Mouse (Mus musculus): ENCODE results near the gene Necab3.

Gene Necab3

DNA sequence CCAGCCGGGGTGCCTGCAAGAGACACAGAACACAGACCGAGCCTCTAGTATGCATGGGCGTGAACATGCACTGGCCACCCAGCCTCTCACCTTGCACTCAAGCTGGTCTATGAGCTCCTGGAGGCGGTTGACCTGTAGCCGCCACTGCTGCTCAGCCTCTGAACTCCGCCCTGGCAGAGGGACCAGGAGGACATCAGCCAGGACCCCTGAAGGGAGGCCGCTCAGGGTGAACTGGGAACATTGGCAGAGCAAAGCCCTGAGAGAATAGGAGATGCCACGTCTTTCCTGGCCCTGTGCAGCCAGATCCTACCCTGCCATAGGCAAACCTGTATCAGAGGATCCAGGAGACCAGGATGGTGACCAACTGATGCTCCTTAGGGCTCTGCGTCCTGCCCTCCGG lies 12.0 kb downstream of the Necab3 start, which contains the start of gene 1700003F12Rik:
Gene 1700003F12Rik, plus strand, starts transcription at position 375 of the 400 bp plus-strand sequence.
- DNase-seq (ENCODE audit: extremely low read depth, insufficient read length, low spot score) = no peak

DNA sequence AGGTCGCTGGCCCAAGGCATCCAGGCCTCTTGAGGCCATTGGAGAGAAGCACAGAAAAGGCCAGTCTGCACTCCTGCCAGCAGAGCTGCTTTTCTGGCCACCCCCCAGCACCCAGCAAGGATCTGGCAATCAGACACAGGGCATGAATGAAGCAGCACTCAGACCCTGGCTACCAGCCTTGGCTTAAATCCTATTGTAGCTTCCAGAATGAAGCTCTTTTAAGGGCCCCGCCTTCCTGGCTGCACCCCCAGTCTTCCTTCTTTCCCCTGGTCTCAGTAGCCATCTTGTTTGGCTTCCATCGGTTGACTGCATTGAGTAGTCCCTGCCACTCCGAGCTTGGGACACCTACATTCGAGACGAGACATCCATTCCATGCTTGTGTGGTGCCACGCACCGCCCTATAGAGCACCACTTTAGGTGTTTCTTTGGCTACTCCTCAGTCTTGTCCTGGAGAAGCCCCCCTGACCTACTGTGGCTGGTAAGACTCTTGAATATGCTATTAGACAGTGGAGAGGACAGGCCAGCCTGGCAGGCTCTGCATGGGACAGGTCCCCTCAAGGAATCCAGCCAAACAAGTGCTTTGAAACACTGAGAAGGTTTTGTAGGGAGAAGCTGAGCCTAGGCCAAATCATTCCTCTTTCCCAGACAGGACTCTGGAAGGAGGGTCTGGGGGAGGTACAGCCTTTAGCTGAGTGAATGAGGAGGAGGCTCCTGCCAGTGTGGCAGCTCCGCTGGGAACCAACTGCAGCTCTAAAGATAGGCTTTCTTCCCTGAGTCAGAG lies 14.9 kb downstream of the Necab3 start:
- no peak for DNase-seq (ENCODE audit: extremely low read depth, insufficient read length, low spot score)

DNA sequence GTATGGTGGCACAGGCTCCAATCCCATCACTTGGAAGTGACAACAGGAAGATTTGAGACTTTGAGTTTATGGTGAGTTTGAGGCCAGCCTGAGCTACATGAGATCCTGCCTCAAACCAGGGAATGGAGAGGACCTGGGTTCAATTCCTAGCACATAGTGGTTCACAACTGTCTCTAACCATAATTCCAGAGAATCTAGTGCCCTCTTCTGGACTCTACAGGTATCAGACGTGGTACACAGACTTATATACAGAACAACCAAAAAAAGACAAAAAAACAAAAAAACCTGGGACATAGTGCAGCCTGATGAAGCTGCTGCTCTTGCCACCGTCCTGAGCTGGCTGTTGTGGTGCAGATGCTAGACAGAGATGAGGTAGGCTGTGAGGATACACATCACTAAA lies 17.1 kb downstream of the Necab3 start:
- DNase-seq (ENCODE audit: extremely low read depth, insufficient read length, low spot score) = no peak

DNA sequence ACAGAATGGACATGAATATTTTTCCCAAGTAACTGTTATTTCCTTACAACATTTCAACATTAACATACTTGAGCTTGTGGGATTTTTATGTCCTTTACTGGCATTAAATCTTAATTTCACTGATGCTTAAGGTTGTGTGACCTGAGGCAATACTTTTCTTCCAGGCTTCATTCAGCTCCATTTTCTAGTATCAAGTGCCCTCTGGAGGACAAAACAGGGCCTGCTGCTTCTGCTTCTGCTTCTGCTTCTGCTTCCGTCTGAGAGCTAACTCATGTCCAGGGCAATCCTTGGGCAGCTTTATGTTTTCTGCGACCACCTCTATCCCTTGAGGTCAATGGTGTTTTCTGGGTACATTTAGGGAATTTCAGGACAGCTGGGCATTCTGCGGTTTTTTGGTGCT lies 19.0 kb downstream of the Necab3 start:
- no peak for DNase-seq (ENCODE audit: extremely low read depth, insufficient read length, low spot score)

DNA sequence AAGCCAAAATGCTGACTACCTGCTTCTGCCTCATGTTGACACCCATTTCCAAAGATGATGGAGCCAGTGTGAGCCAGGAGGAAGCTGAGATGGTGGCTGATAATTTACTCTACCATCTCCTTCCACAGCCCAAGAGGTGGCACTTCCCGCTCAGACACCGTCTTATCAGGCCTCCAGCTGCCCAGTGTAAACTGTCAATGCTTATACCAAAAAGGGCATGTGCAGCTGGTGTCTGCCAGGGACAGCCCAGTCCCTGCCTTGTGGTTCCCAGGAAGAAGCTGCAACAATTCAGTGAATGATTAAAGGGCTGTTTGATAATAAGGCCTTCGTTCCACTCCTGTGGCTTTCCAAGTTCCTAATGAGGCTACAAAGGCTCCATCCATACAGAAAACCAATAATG lies 20.0 kb downstream of the Necab3 start:
- no peak for DNase-seq (ENCODE audit: extremely low read depth, insufficient read length, low spot score)

DNA sequence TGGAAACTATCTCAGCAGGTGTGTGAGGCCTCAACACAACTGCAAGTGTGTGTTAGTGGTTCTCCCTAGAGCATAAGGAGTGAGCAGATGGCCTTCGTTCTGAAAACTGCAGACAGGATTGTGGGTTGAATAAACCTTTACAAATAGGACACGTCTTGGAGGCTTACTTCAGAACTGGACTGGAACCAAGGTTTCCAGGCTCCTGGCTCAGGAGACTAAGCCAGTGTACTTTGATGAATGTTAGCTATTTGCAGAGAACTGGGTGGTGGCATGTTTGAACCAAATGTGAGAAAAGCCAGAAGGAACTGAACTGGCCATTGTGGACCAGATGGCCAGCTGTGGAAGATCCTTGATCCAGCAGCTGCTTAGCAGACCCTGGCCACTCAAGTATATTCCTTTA lies 20.4 kb downstream of the Necab3 start:
- no peak for DNase-seq (ENCODE audit: extremely low read depth, insufficient read length, low spot score)

DNA sequence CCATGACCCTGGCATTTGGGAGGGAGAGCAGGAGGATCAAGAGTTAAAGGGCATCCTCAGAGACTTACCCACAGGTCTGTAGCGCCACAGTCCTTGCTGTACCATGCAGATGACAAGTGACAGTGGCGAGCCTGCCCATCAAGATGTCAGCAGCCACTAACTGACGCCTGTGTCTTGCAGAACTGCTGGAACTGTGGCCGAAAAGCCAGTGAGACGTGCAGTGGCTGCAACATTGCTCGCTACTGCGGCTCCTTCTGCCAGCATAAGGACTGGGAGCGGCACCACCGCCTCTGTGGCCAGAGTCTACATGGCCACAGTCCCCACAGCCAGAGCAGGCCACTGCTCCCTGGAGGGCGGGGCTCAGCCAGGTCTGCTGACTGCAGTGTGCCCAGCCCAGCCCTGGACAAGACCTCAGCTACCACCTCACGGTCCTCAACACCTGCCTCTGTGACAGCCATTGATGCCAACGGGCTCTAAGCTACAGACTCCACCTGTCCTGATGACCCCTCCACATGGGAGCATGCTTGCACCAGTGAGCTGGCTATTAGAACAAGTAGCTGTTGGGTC lies 23.9 kb downstream of the Necab3 start:
- no peak for DNase-seq (ENCODE audit: extremely low read depth, insufficient read length, low spot score)

DNA sequence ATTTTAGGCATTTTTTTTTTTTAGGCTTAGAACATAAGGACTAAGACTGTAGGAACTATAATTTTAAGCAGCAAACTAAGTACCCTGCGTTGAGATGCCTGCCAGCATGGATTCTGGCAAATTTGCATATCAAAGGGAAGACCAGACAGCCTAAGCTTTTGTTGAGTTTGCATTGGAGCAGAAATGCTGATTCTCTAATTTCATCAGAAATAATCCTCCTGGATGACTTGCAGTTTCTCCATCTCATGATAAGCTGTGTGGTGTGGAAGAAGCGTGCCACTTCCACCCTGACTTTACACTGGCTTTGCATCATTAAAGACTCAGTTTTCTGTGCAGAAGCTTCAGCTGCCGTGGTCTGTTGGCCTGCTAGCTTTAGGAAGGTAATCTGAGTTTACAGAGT lies 25.8 kb downstream of the Necab3 start:
- no peak for DNase-seq (ENCODE audit: extremely low read depth, insufficient read length, low spot score)

DNA sequence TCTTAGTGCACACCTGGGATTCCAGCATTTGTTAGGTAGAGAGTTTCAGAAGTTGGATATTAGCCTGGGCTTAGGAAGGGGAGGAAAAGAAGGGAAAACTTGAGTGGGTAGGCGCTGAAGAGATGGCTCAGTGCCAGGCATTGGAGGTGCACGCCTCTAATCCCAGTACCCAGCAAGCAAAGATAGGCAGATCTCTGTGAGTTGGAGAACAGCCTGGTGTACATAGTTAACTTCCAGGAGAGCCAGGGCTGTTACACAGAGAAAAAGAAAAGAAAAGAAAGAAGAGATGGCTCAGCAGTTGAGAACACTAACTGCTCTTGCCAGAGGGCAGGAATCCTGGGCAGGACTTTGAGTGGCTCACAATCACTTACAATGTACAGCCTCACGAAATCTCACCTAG lies 32.2 kb downstream of the Necab3 start:
- no peak for DNase-seq (ENCODE audit: extremely low read depth, insufficient read length, low spot score)

DNA sequence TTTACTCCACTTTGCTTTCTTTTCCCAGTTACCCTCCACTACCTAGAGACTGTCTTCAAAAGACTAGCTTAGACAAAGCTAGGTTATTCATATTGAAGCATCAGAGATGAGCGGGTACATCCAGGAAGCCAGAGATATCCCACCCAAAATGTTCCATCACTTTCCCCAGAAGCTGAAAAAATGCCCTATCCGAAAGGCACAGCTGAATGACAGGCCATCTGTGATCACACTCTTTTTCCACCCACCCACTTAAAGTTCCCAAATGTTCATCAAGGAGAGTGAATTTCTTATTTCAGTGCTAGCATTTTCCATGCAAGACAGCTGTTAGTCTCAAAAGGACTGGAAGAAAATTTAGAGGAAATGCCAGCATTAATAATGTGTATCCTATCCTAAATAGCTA lies 33.4 kb downstream of the Necab3 start:
- no peak for DNase-seq (ENCODE audit: extremely low read depth, insufficient read length, low spot score)

DNA sequence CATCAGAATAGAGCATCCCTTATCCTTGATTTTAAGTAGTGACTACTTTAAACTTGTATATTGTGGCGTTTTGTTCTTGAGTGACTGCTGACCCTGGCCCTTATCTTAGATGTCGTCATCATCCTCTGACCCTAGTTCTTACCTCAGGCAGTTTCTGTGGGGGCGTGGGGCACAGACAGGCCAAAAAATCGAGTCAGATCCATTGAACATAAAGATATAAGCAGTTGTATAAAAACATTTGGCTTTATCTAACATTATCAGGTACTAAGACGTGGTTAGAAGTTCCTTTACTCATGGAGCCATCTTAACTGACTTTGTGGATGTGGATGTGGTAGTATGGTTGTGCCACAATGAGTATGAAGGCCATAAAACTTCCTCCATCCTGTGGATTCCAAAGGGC lies 36.4 kb downstream of the Necab3 start:
- DNase-seq (ENCODE audit: extremely low read depth, insufficient read length, low spot score) = no peak

DNA sequence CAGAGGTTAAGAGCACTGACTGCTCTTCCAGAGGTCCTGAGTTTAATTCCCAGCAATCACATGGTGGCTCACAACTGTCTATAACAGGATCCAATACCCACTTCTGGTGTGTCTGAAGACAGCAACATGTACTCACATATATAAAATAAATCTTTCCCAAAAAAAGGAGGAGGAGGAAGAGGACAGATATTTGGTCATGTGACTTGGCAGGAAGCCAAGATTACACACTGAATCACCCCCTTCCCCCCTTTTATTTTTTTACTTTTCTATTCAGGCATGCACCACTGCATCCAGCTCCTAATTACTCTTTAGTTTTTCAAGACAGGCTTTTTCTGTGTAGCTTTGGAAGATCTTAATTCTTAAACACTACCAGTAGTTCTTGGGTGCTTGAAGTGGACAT lies 37.2 kb downstream of the Necab3 start:
- no peak for DNase-seq (ENCODE audit: extremely low read depth, insufficient read length, low spot score)

DNA sequence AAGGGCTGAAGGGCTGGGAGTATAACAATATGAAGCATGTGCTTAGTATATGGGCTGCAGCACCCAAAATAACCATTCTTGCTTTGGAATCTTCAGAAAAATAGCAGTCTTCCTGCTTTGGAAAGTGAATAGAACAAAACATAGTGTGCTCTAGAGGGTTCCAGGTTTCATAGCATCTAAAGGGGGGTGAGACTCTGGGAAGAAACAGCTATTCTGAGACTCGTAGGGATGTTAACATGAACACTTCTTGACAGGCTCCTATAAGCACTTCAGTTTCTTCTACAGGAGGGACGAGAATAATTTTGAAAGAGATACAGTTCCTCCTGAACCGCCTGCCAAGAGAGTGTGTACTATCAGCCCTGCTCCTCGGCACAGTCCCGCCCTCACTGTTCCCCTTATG lies 41.3 kb downstream of the Necab3 start:
- DNase-seq (ENCODE audit: extremely low read depth, insufficient read length, low spot score) = no peak

DNA sequence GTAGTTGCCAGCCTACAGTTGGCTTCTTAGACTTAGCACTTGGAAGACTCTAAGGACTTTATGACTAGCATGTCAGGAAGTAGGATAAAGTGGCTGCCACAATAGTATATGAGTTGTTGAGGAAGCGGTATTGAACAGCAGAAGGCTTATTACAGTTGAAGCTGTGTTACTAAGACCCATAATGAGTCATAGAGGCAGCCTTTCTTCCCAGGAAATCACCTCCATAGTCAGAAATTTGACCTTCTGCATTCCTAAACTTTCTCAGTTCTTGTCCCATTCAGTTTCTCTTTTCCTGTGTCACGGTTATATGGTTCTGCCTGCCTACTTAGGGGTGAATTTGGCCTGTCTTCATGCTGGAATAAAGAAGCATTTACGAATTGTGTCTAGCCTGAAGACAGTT lies 41.7 kb downstream of the Necab3 start:
- DNase-seq (ENCODE audit: extremely low read depth, insufficient read length, low spot score) = no peak

DNA sequence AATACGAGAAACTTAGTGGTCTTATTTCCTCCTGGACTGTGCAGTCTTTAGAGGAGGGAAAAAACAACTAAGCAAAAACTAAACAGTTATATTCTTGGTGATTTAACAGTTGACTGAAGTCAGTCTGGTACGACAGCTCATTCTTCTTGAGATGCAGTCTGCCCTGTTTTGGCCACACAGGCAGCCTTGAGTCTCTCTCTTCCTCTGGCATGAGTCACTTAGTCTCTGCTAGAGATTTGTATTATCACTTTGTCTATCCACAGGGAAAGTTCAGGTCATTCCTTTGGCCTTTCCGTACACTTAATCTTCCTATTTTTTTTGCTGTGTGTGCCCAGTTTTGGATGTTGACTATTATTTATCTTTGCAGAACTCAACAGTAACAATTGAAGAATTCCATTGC lies 48.5 kb downstream of the Necab3 start:
- DNase-seq (ENCODE audit: extremely low read depth, insufficient read length, low spot score) = no peak

DNA sequence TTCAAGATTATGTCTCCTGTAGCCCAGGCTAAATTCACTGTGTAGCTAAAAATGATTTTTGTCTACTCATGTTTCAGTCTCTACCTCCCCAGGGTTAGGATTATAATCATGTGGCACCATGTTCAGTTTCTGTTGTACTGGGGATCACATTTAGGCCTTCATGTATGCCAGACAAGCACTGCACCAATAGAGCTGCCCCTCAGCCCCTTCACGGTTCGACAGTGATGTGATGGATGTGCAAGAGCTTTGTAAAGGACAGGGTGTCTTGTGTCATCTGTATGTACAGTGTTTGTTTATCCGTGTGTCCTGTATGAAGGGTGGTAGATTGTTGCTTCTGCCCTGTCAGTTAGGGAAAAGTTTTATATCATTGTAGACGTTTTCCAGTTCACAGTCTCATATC lies 50.2 kb downstream of the Necab3 start:
- no peak for DNase-seq (ENCODE audit: extremely low read depth, insufficient read length, low spot score)

DNA sequence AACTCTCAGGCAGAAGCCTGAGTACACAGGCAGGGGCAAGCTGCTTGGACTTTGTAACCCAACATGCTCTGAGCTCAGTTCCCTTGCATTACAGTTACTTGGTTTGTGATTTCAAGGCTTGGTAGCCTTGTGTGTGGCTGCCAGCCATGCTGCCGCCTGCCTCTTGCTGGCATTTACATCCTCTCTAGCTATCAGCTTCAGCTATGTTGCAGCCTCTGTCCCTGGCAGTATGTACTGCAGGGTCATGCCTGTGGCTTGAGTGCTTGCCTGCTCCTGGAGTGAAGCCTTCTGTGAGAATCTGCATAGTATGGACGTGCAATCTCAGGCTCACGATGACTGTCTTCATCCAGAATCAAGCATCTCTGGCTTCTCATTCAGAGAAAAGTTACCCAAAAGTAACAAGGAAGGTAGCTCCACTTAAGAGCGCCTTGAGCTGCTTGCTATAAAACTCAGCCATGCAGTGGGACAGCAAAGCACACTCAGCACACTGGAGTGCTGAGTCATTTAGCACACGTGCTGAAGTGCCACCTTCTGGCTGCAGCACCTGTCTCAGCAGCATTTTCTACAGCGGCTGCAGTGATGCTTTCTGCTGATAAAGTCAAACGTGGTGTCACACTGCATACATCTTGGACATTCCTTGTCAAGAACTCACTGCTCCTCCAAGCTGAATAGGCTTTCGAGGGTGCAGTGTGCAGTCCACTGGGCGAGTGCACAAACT lies 51.0 kb downstream of the Necab3 start:
- DNase-seq (ENCODE audit: extremely low read depth, insufficient read length, low spot score) = no peak

DNA sequence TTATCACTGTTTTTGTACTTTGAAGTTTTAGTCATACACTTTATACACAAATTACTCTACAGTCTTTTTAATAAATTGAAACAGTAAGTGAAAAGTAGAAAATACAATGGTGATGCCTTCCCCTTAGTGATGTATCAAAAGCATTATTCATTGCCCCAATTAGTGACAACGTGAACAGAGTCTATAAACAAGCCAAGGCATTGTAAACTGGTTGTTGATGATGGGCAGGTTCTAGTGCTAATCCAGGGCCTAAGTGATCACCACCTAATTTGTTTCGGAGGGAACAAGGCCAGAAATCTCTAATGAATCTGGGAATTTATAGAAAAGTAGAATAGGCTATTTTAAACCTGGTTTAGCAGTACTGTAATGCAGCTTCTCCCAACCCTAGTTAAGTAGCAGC lies 51.6 kb downstream of the Necab3 start:
- no peak for DNase-seq (ENCODE audit: extremely low read depth, insufficient read length, low spot score)

DNA sequence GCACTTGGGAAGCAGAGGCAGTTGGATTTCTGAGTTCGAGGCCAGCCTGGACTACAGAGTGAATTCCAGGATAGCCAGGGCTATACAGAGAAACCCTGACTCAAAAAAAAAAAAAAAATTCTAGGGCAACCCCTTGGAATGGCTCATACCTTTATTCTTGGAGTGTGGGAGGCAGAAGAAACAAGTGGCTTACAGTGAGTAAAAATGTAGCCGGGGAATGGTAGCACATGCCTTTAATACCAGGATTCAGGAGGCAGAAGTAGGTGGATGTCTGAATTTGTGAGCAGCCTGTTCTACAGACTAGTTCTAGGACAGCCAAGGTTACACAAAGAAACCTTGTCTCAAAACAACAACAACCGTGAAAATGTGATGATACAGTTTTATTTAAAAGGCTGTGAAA lies 57.9 kb downstream of the Necab3 start:
- DNase-seq (ENCODE audit: extremely low read depth, insufficient read length, low spot score) = no peak

DNA sequence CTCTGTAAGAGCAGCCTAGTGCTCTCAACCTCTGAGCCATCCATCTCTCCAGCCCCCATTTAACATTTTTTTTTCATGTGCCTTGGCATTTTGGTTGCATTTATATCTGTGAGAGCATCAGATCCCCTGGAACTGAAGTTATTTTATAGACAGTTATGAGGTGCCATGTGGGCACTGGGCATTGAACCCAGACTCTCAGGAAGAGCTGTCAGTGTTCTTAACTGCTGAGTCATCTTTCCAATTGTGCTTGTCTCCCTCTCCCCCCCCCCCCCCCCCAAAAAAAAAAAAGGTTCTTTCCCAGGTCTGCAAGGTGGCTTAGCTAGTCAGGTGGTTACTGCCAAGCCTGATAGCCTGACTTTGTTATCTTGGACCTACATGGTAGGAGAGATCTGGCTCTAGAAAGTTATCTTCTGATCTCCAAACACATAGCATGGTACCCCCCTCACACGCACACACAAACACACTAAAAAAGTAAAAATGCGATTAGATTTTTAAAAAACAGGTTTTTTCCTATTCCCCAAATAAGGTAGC lies 58.9 kb downstream of the Necab3 start:
- no peak for DNase-seq (ENCODE audit: extremely low read depth, insufficient read length, low spot score)

DNA sequence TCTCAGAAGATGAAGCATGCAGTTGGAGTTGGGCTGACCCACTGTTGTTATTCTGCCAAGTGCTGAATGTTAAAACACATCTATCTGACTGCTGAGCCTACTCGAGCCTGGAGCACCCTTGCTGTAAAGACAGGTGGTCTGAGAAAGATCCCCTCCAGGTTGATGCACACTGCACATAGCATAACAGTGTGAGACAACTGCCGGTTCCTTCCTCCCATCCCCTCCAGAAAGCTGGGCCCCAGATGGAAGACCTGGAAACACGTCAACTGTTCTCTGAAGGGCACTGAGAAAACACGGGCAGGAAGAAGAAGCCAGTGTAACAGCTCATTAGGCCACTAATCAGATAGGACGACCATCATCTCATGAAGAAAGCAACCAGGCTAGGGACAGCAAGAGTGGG lies 60.1 kb downstream of the Necab3 start:
- no peak for DNase-seq (ENCODE audit: extremely low read depth, insufficient read length, low spot score)

DNA sequence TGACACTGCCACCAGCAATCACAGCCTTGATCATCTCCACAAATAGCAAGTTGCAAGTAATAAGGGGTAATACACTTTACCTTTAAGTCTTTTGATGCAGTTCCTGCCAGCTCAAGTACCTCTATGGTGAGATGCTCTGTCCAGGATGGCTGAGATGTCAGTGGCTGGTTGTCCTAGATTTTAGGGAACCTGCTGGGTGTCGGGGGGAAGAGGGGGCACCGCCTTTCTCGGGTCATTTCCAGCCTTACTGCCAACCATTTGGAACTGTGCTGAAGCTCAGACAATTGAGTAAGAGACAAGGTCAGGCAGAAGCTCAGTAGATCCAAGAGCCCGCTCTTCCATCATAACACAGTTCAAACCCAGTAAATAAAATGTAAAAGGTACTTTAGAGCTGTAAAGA lies 63.7 kb downstream of the Necab3 start:
- DNase-seq (ENCODE audit: extremely low read depth, insufficient read length, low spot score) = no peak

Data from 3134 (cell line).